ENCODE assay signal across 9 mouse cellular contexts in the genomic region with DNA sequence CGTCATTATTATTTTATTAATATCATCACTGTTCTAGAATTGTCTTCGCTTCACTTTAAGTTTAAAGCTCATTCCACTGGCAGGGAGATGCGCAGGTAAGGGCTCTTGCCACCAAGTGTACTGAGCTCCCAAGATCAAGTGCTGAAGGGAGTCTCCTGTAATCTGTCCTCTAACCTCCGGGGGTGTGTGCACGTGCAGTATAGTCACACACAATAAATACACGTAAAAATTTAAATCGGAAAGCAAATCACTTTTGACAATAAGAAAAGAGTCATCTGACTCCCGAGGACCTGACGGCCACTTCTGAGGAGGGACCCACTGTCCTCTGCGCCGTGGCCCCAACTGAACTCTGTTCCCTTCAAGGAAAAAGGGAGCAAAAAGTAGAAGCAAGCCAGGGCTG. TPM values are rescaled to one million over a fixed set of nuclear protein-coding genes. Genes with fewer than 3 reads are reported as not detected.
DNase-seq lines count a peak whose midpoint lies in the region; ATAC-seq lines count a peak whose summit lies in the region.
"Had no signal": no experiment of that assay in that cellular context is flagged by ENCODE, and none has a peak within 500 bp of the region (broad histone marks: within the 10 kb centered on the region; RNA-seq: fewer than 3 reads in every experiment).

No protein-coding gene starts in this region.

- no peak overlapping the region for H3K9ac ChIP-seq in kidney, embryonic 15.5 days
- no peak overlapping the region; the same call in 1 of the 2 replicates for H3K9ac ChIP-seq in embryonic facial prominence, embryonic 11.5 days (replicated peaks; ENCODE audit: low read length)
- H3K9ac ChIP-seq in intestine, embryonic 15.5 days = no peak overlapping the region
- H3K9ac ChIP-seq in midbrain, embryonic 16.5 days (ENCODE audit: low read depth, low read length) = no peak overlapping the region; the same call in 1 of the 2 replicates

- H3K36me3 ChIP-seq in kidney, embryonic 15.5 days = no peaks in the 10 kb centered on the region
- H3K36me3 ChIP-seq in embryonic facial prominence, embryonic 11.5 days (replicated peaks; ENCODE audit: control insufficient read depth, insufficient read depth, low read depth, low read length) = no peaks in the 10 kb centered on the region
- no peaks in the 10 kb centered on the region for H3K36me3 ChIP-seq in intestine, embryonic 15.5 days
- H3K36me3 ChIP-seq in midbrain, embryonic 16.5 days (ENCODE audit: control insufficient read depth, insufficient read depth, low read length) = no peaks in the 10 kb centered on the region

- peaks cover 18% of the 10 kb centered on the region for H3K4me1 ChIP-seq in kidney, embryonic 15.5 days
- no peaks in the 10 kb centered on the region for H3K4me1 ChIP-seq in embryonic facial prominence, embryonic 11.5 days (ENCODE audit: control insufficient read depth, insufficient read depth, low read length)
- 0 out of 2 replicates have a peak, but pooled peaks cover 13% of the 10 kb centered on the region for H3K4me1 ChIP-seq in intestine, embryonic 15.5 days (replicated peaks)
- peaks cover 15% of the 10 kb centered on the region for H3K4me1 ChIP-seq in midbrain, embryonic 16.5 days (ENCODE audit: control insufficient read depth, insufficient read depth, low read length)

- peaks cover 30% of the 10 kb centered on the region for H3K27me3 ChIP-seq in kidney, embryonic 15.5 days
- peaks cover 3% of the 10 kb centered on the region; the same call in 1 of the 2 replicates for H3K27me3 ChIP-seq in embryonic facial prominence, embryonic 11.5 days (ENCODE audit: control insufficient read depth, insufficient read depth, low read length)
- no peaks in the 10 kb centered on the region for H3K27me3 ChIP-seq in intestine, embryonic 15.5 days (replicated peaks)
- H3K27me3 ChIP-seq in midbrain, embryonic 16.5 days (ENCODE audit: control insufficient read depth, insufficient read depth, low read depth, low read length) = peaks cover 6% of the 10 kb centered on the region

- ATAC-seq in kidney, embryonic 15.5 days (replicated peaks; ENCODE audit: low FRiP score) = no peak
- no peak for ATAC-seq in embryonic facial prominence, embryonic 11.5 days (replicated peaks; ENCODE audit: insufficient number of reproducible peaks, low FRiP score, low TSS enrichment, low read depth)
- ATAC-seq in intestine, embryonic 15.5 days = no peak
- ATAC-seq in midbrain, embryonic 16.5 days = no peak

- peak overlapping the region; percentile 72 for H3K4me3 ChIP-seq in kidney, embryonic 15.5 days (replicated peaks)
- H3K4me3 ChIP-seq in embryonic facial prominence, embryonic 11.5 days (ENCODE audit: low read depth, low read length) = peak overlapping the region; percentile 62
- H3K4me3 ChIP-seq in intestine, embryonic 15.5 days (replicated peaks) = peak overlapping the region; percentile 57
- H3K4me3 ChIP-seq in midbrain, embryonic 16.5 days (ENCODE audit: low read depth, low read length) = peak overlapping the region; percentile 66; the same call in 1 of the 2 replicates

- no peaks in the 10 kb centered on the region for H3K9me3 ChIP-seq in kidney, embryonic 15.5 days (replicated peaks)
- no peaks in the 10 kb centered on the region for H3K9me3 ChIP-seq in embryonic facial prominence, embryonic 11.5 days (replicated peaks; ENCODE audit: control insufficient read depth, low read length)
- no peaks in the 10 kb centered on the region for H3K9me3 ChIP-seq in intestine, embryonic 15.5 days
- no peaks in the 10 kb centered on the region for H3K9me3 ChIP-seq in midbrain, embryonic 16.5 days (replicated peaks; ENCODE audit: control insufficient read depth, low read length, poor library complexity, severe bottlenecking)

- H3K4me2 ChIP-seq in kidney, embryonic 15.5 days = peak overlapping the region; percentile 93
- peak overlapping the region; percentile 87 for H3K4me2 ChIP-seq in embryonic facial prominence, embryonic 11.5 days (ENCODE audit: low read depth, low read length)
- H3K4me2 ChIP-seq in intestine, embryonic 15.5 days (replicated peaks) = peak overlapping the region; percentile 93
- peak overlapping the region; percentile 88 for H3K4me2 ChIP-seq in midbrain, embryonic 16.5 days (ENCODE audit: low read length)

- DNase-seq in kidney, postnatal 25 days = no peak
- DNase-seq in embryonic facial prominence, embryonic 11.5 days (ENCODE audit: low spot score) = no peak
- no peak for DNase-seq in thymus, postnatal 25 days
- DNase-seq in retina, embryonic 14.5 days (ENCODE audit: low spot score) = no peak
- no peak for DNase-seq in layer of hippocampus, adult 9-10 months (ENCODE audit: low spot score)

- no peak overlapping the region for H3K27ac ChIP-seq in kidney, embryonic 15.5 days
- no peak overlapping the region for H3K27ac ChIP-seq in embryonic facial prominence, embryonic 11.5 days (replicated peaks; ENCODE audit: low read depth, low read length)
- H3K27ac ChIP-seq in intestine, embryonic 15.5 days = no peak overlapping the region
- no peak overlapping the region for H3K27ac ChIP-seq in midbrain, embryonic 16.5 days (ENCODE audit: low read length)

- 30% methylated on average over 11 of the region's 11 CpGs for WGBS in kidney, embryonic 15.5 days
- 24% methylated on average over 11 of the region's 11 CpGs for WGBS in embryonic facial prominence, embryonic 11.5 days
- WGBS in intestine, embryonic 15.5 days = 36% methylated on average over 11 of the region's 11 CpGs
- WGBS in midbrain, embryonic 16.5 days = 27% methylated on average over 11 of the region's 11 CpGs

RNA-seq across cellular contexts. Expression of gene Rfx2, which starts 1.6 kb away (rescaled TPM):
- polyA plus RNA-seq in kidney, embryonic 15.5 days (2015; fragmentation: Nextera tagmentation; extraction: Ambion mirVana) = 3.7 and 4.1 TPM in 2 replicates
- 2.3 and 2.4 TPM in 2 replicates for polyA plus RNA-seq in embryonic facial prominence, embryonic 11.5 days (2014; fragmentation: Nextera tagmentation; extraction: Ambion mirVana)
- 3.1 and 4.4 TPM in 2 replicates for polyA plus RNA-seq in intestine, embryonic 15.5 days (2015; fragmentation: Nextera tagmentation; extraction: Ambion mirVana)
- 3.9 and 4.8 TPM in 2 replicates for polyA plus RNA-seq in midbrain, embryonic 16.5 days (2015; fragmentation: Nextera tagmentation; extraction: Ambion mirVana)

RNA-seq across cellular contexts. Expression of gene Acsbg2, which starts 45.1 kb away (rescaled TPM):
- polyA plus RNA-seq in kidney, embryonic 15.5 days (2015; fragmentation: Nextera tagmentation; extraction: Ambion mirVana) = not detected in 2 replicates
- not detected in 2 replicates for polyA plus RNA-seq in embryonic facial prominence, embryonic 11.5 days (2014; fragmentation: Nextera tagmentation; extraction: Ambion mirVana)
- not detected in 2 replicates for polyA plus RNA-seq in intestine, embryonic 15.5 days (2015; fragmentation: Nextera tagmentation; extraction: Ambion mirVana)
- not detected in 2 replicates for polyA plus RNA-seq in midbrain, embryonic 16.5 days (2015; fragmentation: Nextera tagmentation; extraction: Ambion mirVana)
- polyA plus RNA-seq: large intestine, adult 2 months had no signal

RNA-seq across cellular contexts. Expression of gene 1700061G19Rik, which starts 46.1 kb away (rescaled TPM):
- polyA plus RNA-seq in kidney, embryonic 15.5 days (2015; fragmentation: Nextera tagmentation; extraction: Ambion mirVana) = 0.27 and 0.30 TPM in 2 replicates
- polyA plus RNA-seq in embryonic facial prominence, embryonic 11.5 days (2014; fragmentation: Nextera tagmentation; extraction: Ambion mirVana) = 0.13 and 0.22 TPM in 2 replicates
- 0.15 and 0.19 TPM in 2 replicates for polyA plus RNA-seq in intestine, embryonic 15.5 days (2015; fragmentation: Nextera tagmentation; extraction: Ambion mirVana)
- polyA plus RNA-seq in midbrain, embryonic 16.5 days (2015; fragmentation: Nextera tagmentation; extraction: Ambion mirVana) = 0.57 and 0.63 TPM in 2 replicates

RNA-seq across cellular contexts. Expression of gene Prr22, which starts 59.1 kb away (rescaled TPM):
- 1.7 and 1.8 TPM in 2 replicates for polyA plus RNA-seq in kidney, embryonic 15.5 days (2015; fragmentation: Nextera tagmentation; extraction: Ambion mirVana)
- polyA plus RNA-seq in embryonic facial prominence, embryonic 11.5 days (2014; fragmentation: Nextera tagmentation; extraction: Ambion mirVana) = 0.66 and 0.72 TPM in 2 replicates
- polyA plus RNA-seq in intestine, embryonic 15.5 days (2015; fragmentation: Nextera tagmentation; extraction: Ambion mirVana) = 1.2 and 1.6 TPM in 2 replicates
- 0.97 and 1.1 TPM in 2 replicates for polyA plus RNA-seq in midbrain, embryonic 16.5 days (2015; fragmentation: Nextera tagmentation; extraction: Ambion mirVana)
